Mouse (Mus musculus) embryonic fibroblast, embryonic 13.5 days (primary cell): Measurements from ENCODE around the gene Tex52.

ENCODE experiments used
- CTCF ChIP-seq: IDR thresholded peaks from 2 replicates; pipeline ENCODE4 v1.5.1; 2011; ENCODE audit warnings: mild to moderate bottlenecking, control low read depth, low read length, moderate library complexity, borderline replicate concordance; ENCODE audit not compliant: insufficient read depth
- POLR2A ChIP-seq: IDR thresholded peaks from 2 replicates; pipeline ENCODE4 v1.6.1; 2011; ENCODE audit warnings: low read depth, mild to moderate bottlenecking, control low read depth, low read length, moderate library complexity

- TF ChIP-seq CTCF (no peak), POLR2A (no peak)
Observed at GRCm38 (mm10) chr6:128408544-128409125, 33.4 kb downstream of the Tex52 start.
